ENCODE assay signal across 15 mouse cellular contexts in the genomic region with DNA sequence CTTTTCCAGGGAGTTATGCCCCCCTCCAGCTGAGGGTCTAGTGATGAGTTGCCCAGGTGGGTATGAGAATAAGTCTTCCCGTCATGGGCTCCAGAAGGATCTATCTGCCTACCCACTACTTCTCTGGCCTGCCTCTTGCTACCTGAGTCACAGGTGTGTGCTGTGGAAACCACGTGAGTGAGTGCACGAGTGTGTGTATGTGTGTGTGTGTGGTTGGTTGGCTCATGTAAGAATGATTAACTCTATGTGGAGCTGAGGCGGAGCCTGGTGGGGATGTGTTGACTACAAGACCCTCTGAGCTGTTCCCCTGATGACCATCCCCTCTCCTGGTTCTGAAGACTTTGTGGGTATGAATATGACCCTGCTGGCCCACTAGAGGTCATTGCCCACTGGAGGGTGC.
"Had no signal": no experiment of that assay in that cellular context is flagged by ENCODE, and none has a peak within 500 bp of the region (broad histone marks: within the 10 kb centered on the region; RNA-seq: fewer than 3 reads in every experiment).

No protein-coding gene starts in this region.

- H3K4me2 ChIP-seq: limb, embryonic 12.5 days; liver, embryonic 11.5 days; lung, embryonic 15.5 days; midbrain, embryonic 11.5 days; midbrain, embryonic 15.5 days; neural tube, embryonic 12.5 days; stomach, embryonic 15.5 days had no signal

- H3K9me3 ChIP-seq: limb, embryonic 12.5 days; lung, embryonic 15.5 days; megakaryocyte, embryonic 14.5 days; midbrain, embryonic 15.5 days; neural tube, embryonic 12.5 days; stomach, embryonic 15.5 days had no signal

- H3K27ac ChIP-seq: limb, embryonic 12.5 days; lung, embryonic 15.5 days; macrophage; midbrain, embryonic 15.5 days; neural tube, embryonic 12.5 days; stomach, embryonic 15.5 days had no signal

- H3K4me3 ChIP-seq: limb, embryonic 12.5 days; lung, embryonic 15.5 days; megakaryocyte, embryonic 14.5 days; midbrain, embryonic 15.5 days; neural tube, embryonic 12.5 days; stomach, embryonic 15.5 days had no signal

- H3K9ac ChIP-seq: lung, embryonic 15.5 days; midbrain, embryonic 15.5 days; neural tube, embryonic 12.5 days; stomach, embryonic 15.5 days had no signal

- DNase-seq: lung, postnatal 14 days; retina, postnatal 1 day; right cerebral cortex, postnatal 4 days; thymus, postnatal 36 days had no signal

- H3K36me3 ChIP-seq: limb, embryonic 12.5 days; lung, embryonic 15.5 days; midbrain, embryonic 15.5 days; neural tube, embryonic 12.5 days; stomach, embryonic 15.5 days had no signal

- ATAC-seq: hindbrain, embryonic 16.5 days; inflammation-experienced regulatory T-cells, adult 6 months; midbrain, embryonic 15.5 days had no signal

- H3K27me3 ChIP-seq: limb, embryonic 12.5 days; lung, embryonic 15.5 days; midbrain, embryonic 15.5 days; neural tube, embryonic 12.5 days; stomach, embryonic 15.5 days had no signal
